Mouse (Mus musculus): Measurements from ENCODE around the gene Ppp1r14d. TPM values are rescaled to one million over a fixed set of nuclear protein-coding genes. Genes with fewer than 3 reads are reported as not detected.

The Ppp1r14d gene
- not detected for total RNA-seq (2021)
- long read RNA-seq, experiment 1, result 0 reads
- long read RNA-seq, experiment 2, result 0 reads

DNA sequence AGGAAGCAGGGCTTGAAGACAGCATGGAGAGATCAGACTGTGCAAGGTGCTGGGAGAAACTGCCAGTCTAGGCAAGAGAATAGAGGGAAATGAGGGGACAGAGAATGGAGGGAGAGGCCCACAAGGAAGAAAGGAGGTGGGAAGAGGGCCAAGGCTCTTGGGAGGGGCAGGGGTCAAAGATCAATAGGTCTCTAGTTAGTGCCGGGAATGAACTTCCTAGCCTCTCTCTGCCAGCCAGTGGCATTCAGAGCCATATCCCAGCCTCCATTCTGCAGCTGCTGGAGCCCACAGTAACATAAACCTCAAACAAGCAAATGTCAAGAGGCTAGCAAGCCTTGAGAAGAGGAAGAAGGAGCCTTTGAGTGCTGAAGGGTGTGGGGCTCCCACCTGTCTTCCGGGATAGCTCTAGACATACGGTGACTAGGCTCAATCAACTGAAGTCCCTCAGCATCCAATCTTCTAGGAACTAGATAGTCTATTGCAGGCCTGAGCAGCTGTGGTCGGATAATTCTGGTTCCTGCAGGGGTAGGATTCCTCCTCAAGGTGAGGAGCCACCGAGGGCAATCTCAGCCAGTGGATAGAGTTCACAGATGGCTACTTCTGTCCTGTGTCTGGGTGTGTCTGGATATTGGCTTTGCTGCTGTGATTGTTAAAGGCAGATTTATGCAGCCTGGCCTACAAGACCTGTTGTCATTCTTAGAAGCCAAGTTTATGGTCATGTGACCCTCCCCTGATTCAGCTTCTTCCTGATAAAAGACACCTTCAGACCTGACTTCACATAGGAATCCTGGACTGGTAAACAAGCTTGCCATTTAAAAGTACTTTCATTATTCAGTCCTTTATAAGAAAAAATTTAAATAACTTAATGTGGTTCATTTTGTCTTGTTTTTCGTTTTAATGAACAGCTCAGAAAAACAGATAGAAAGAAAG lies at the start of gene Ppp1r14d:
Gene Ppp1r14d, minus strand, starts transcription at position 132 of the 930 bp plus-strand sequence.
- no peak for DNase-seq

DNA sequence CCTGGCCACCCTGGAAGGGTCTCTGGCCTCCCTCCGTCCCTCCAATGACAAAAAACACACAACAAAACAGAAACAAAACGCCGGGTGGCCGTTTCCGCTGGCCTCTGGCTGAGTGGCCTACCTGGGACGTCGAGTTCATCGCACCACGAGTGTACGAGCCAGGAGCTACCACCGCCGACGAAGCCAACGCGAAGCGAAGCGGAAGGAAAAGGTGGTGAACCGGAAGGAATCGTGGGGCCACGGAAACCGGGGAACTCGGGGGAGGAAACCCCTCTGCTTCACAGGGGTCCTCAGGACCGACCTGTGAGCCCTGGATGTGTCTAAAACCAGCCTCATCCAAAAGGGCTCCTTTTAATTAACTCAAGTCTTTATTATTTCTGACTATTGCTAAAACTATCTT lies 48.1 kb upstream of the Ppp1r14d start:
- no peak for DNase-seq

DNA sequence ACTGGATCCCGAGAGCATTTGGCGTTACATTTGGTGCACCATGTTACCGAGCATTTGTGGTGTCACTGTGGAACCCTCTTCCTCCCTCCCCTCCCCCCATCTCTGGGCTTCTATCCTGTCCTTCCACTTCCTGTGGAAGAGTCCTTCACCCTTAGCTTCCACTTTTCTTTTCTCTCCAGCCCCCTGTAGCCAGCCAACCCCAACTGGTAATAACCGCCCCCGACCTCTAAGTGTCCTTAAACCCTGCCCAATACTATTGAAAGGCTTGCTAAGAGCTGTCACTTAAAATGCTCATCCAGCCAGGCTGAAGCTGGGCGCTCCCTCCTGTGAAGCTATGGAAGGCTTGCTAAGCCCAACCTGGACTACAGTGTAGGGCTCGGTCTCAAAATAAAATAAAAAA lies 47.2 kb upstream of the Ppp1r14d start:
- no peak for DNase-seq

GRCm38 (mm10) chr2:119274126-119274525 lies 44.4 kb upstream of the Ppp1r14d start:
- DNase-seq, result no peak

- DNase-seq, result no peak
Observed at GRCm38 (mm10) chr2:119270643-119271331, 41.1 kb upstream of the Ppp1r14d start, which contains the start of gene Rhov. Gene Rhov (minus strand): TSS chr2:119271272.

GRCm38 (mm10) chr2:119270286-119270642 lies 40.6 kb upstream of the Ppp1r14d start:
- no peak for DNase-seq

GRCm38 (mm10) chr2:119263813-119264212 lies 34.1 kb upstream of the Ppp1r14d start:
- no peak for DNase-seq

- DNase-seq, result peak; percentile 57
Observed at GRCm38 (mm10) chr2:119262978-119263377, 33.3 kb upstream of the Ppp1r14d start.

GRCm38 (mm10) chr2:119261326-119261725 lies 31.6 kb upstream of the Ppp1r14d start:
- DNase-seq, result no peak

DNA sequence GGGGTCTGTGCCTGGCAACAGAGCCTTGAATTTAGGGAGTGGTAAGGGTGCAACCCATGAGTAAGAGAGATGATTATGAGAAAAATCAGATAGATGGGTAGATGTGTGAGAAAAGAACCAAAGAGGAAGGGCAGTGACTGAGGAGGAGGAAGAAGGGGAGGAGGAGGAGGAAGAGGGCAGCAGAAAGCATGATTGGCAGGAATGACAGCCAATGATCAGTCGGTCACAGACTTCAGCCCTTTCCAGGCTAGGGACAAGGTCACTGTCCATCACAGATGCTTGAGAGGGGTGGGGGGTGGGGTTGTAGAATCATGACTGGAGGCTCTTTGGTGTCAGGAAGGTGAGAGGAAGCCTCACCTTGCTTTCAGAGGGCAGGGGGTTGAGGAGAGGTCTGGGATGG lies 30.8 kb upstream of the Ppp1r14d start:
- DNase-seq, result no peak

GRCm38 (mm10) chr2:119254976-119255375 lies 25.3 kb upstream of the Ppp1r14d start:
- DNase-seq, result no peak

DNA sequence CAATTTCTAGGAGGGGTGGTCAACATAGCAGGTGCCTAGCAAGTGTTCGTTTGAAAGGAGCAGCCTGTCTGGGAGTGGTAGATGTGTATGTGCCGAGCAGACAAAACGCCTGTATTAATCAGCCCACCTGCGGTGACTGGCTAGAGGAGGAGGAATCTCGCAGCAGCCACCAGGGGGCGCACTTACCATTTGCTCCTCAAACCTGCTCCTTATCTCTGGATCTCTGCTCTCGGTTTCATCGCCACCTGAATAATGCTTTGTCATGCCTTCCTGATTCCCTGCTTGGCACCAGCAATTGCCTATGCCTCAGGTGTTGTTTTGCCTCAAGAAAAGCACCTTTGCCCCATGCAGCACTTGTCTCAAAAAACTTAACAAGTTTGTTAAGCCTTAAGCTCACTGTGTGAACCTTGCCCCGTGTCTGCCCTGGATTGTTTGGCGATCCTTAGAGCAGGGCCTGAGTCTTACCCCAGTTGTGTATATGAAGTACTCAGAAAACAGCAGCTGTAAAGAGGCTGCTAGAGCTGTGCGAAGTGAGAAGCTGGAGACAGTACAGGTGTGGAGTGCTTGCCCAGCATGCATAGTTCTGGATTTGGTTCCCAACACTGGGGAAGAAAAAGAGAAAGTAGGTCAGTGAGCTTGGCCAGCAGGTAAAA lies 21.2 kb upstream of the Ppp1r14d start:
- peak; percentile 92 for DNase-seq

DNA sequence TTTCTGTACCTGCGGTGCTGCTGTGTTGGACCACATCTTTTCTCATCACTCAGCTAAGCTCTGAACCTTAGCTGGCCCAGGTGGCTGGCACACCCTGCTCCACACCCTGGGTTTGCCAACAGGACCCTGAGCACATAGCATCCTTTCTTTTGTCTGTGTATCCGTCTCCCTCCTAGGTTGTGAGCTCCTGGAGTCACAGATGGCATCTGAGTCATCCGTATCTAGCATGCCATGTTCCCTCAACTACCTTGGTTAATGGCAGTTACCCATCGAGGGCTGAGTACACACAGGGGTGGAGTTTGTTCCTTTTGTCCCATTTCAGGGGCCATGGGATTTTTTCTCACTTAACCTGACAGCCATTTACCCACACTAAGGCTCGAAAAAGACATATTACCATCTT lies 20.7 kb upstream of the Ppp1r14d start:
- no peak for DNase-seq

- DNase-seq, result no peak
Observed at GRCm38 (mm10) chr2:119249592-119250061, 19.9 kb upstream of the Ppp1r14d start.

- DNase-seq, result no peak
Observed at GRCm38 (mm10) chr2:119247904-119248303, 18.2 kb upstream of the Ppp1r14d start.

DNA sequence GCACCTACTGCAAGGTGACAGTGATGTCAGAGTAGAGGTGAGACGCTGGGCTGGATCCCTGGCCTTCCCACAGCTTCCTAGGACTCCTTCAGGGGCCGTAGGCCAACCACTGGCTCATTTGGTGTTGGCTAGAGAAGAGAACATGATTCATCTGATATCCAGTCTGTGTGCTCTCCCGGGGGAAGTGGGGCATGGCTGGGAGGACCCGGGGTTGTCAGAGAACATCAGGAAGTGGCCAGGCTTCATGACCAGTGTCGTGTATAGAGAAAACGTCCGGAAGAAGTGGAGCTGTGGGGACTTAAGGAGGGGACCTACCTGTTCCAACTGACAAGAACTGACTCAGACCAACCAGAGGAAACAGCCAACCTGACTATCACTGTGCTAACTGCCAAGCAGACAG lies 15.5 kb upstream of the Ppp1r14d start:
- DNase-seq, result no peak

- no peak for DNase-seq
Observed at GRCm38 (mm10) chr2:119242548-119242947, 12.8 kb upstream of the Ppp1r14d start.

- DNase-seq, result no peak
Observed at GRCm38 (mm10) chr2:119240819-119241186, 11.1 kb upstream of the Ppp1r14d start.

GRCm38 (mm10) chr2:119240075-119240818 lies 10.5 kb upstream of the Ppp1r14d start:
- no peak for DNase-seq

DNA sequence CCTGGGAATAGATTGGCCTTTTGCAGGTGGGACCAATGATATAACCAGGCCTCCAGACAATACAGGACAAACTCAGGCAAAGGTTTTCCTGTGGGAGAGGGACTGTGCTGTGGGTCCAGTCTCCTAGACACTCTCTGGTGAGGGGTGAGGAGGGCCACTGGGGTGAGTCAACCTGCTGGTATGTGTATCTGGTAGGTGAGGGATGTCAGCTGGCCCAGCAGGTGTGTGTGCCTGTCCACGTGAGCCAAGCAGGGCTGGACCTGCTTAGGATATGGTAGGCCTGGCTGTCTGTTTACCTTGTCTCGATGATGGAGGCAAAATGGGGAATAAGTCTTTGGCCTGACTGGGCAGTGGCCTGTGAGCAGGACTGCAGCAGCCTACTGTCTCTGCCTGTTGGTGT lies 9.0 kb upstream of the Ppp1r14d start:
- DNase-seq, result no peak

DNA sequence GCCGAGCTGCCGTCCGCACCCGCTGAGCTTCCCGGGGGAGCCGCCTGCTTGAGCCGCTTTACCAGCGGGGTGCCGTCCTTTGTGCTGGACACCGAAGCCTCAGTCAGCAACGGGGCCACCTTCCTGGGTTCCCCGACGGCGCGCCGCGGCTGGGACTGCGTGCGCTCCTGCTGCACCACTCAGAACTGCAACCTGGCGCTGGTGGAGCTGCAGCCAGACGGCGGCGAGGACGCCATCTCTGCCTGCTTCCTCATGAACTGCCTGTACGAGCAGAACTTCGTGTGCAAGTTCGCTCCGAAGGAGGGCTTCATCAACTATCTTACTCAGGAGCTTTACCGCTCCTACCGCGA lies 8.1 kb upstream of the Ppp1r14d start:
- peak; percentile 19 for DNase-seq

DNA sequence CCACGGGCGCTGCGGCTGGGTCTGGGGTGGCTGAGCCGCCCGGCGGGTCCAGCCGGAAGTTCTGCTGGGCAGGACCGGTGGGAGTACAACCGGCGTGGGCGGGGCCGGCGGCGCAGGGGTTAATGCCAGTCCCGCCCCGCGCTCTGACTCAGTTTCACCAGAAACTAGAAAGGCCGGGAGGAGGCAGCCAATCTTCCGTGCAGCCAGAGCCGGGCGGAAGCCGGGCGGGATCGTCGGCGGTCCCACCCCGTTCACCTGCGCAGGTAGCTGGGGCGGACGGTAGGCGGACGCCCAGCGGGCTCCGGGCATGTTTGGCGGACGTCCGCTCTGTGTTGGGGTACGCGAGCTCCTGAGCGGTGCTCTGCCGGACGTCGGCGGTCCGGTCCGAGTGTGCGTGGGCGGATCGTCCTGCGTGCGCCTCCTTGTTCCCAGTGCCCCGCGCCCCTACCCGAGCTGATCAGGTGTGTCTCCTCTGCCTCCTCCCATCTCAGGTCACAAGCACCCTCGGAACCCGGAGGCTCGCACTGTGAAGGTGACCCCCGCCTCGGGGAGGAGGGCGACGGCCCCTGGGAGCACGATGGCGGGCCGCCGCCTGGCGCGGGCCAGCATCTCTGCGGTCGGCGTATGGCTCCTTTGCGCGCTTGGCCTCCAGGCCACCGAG lies 7.6 kb upstream of the Ppp1r14d start, which contains the start of gene Spint1:
Gene Spint1, plus strand, starts transcription at position 153 of the 661 bp plus-strand sequence.
- DNase-seq, result peak; percentile 21
